Mouse (Mus musculus): ENCODE measurements around the gene Nell1. TPM values are rescaled to one million over a fixed set of nuclear protein-coding genes. Genes with fewer than 3 reads are reported as not detected.

The Nell1 gene
- total RNA-seq, 2 experiments from 2014 or later: 66.0 to 75.2 TPM

DNA sequence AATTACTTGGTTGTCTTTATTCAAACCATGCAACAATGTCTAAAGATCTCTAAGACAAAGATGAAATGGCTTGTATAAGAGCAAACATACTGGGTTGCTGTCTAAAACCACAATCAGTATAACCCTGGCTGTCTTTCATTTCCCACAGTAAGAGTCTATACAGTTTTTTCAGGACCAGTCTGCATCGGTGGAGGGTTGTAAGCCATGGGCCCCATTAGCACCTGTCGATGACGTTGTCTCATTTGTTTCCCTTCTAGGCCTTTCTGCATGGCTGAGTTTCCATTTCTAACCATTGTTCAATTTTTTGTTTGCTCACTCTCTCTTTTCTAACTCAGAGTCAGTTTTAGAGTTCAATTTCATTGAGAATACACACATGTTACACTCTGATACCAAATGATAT, 540.2 kb downstream of the Nell1 start:
- no peak for DNase-seq (ENCODE audit: low spot score in 2 of 2)

GRCm38 (mm10) chr7:50516681-50517080, 542.0 kb downstream of the Nell1 start:
- DNase-seq (ENCODE audit: low spot score in 2 of 2): no peak

GRCm38 (mm10) chr7:50543373-50543772, 568.7 kb downstream of the Nell1 start:
- no peak for DNase-seq (ENCODE audit: low spot score in 2 of 2)

GRCm38 (mm10) chr7:50549572-50549971, 574.9 kb downstream of the Nell1 start:
- peak in 1 of 2 experiments; percentile 14 for DNase-seq (ENCODE audit: low spot score in 2 of 2)

GRCm38 (mm10) chr7:50551426-50551825, 576.8 kb downstream of the Nell1 start:
- DNase-seq (ENCODE audit: low spot score in 2 of 2): no peak

- DNase-seq (ENCODE audit: low spot score in 2 of 2): no peak
These were observed 588.0 kb downstream of the Nell1 start for GRCm38 (mm10) chr7:50562708-50563107.

GRCm38 (mm10) chr7:50573841-50574240, 599.2 kb downstream of the Nell1 start:
- DNase-seq (ENCODE audit: low spot score in 2 of 2): no peak

DNA sequence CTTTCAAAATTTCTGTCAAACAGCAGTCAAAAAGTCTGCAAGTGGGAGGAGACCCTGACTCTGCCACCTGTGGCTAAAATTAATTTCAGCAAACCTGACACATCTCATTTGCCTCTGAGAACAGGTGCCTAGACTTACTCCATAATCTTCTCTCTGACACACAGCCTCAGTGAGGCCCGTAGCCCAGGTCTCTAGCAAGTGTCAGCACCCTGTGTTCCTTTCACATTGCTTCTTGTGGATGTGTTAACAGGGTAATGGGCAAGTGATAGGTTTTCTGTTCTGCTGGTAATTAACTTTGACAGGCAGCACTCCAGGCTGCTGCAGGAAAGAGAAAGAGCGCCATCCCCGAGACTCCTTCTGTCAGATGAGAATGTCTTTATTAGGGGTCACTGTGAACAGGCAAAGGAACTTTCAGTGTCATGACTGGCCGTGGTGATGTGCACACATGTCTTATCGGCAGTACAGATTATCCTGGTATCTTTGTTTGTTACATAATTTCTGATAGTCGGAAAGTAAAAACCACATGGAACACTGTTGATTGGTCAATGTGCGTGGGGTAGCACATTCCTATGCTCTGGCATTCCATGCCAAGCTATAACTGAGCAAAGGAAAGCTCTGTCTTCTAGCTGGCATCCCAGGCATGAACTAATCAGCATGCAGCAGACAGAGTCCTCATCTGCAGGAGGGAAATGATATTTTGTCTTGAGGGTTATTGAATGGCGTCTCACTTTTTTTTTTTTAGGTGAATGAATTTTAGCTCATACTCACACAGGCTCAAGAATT, 614.2 kb downstream of the Nell1 start:
- DNase-seq (ENCODE audit: low spot score in 2 of 2): no peak

- DNase-seq (ENCODE audit: low spot score in 2 of 2): no peak
These were observed 624.2 kb downstream of the Nell1 start, which contains the start of gene 4933405O20Rik for GRCm38 (mm10) chr7:50598890-50599289. Gene 4933405O20Rik, plus strand, starts transcription at chr7:50599190.

DNA sequence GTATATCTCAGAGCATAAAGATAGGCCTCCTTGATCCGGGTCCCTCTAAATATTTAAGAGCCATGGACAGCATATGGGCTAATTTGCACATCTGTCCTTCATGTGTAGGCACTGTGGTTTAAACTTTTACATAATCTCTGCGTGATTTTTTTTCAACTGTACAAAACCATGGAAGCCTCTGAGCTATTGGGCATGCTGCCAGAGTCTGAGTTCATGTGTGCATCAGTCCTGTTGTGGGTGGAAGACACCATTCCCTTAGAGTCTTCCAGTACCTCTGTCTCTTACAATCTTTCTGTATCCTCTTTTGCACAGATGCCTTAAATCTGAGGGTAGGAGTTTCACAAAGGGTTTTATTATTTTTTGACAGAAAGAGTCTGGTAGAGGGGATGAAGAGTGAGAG, 639.4 kb downstream of the Nell1 start:
- no peak for DNase-seq (ENCODE audit: low spot score in 2 of 2)

DNA sequence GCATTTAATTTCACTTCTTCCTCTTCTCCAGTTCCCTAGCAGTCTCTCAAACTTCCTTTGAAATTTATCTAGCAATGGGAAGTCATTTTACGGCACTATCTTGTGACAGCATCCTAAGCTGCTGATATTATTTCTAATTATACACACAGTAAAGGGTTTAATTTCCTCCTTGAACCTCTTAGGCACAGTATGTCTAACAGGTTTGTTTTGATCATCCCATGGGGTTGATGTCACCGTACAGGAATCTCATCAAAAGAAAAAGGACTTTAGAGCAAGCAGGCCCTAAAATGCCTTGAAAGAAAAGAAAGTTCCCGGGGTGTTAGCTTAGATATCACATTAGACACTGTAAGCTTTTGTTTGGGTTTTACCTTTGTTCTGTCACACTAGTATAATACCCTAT, 654.5 kb downstream of the Nell1 start:
- DNase-seq (ENCODE audit: low spot score in 2 of 2): no peak

DNA sequence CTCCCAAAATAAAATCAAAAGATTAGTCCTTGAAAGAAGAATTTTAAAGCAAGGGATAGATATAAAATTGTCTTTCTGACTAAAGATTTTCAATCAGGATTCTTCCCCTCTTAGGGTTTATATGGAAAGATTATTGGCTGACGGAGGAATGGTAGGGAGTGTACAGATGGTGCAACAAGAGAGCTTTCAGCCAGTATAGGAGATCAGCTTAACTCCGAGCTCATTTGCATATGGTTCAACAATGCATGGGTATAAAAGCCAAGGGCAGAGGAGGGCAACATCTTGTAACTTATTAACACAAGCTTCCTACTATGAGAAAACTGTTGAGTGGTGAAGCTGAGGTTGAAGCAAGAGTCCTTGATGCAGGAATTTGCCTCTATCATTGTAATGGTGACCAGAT, 658.5 kb downstream of the Nell1 start:
- DNase-seq (ENCODE audit: low spot score in 2 of 2): no peak

- no peak for DNase-seq (ENCODE audit: low spot score in 2 of 2)
These were observed 697.6 kb downstream of the Nell1 start for GRCm38 (mm10) chr7:50672266-50672665.

GRCm38 (mm10) chr7:50675444-50675843, 700.8 kb downstream of the Nell1 start:
- DNase-seq (ENCODE audit: low spot score in 2 of 2): no peak

DNA sequence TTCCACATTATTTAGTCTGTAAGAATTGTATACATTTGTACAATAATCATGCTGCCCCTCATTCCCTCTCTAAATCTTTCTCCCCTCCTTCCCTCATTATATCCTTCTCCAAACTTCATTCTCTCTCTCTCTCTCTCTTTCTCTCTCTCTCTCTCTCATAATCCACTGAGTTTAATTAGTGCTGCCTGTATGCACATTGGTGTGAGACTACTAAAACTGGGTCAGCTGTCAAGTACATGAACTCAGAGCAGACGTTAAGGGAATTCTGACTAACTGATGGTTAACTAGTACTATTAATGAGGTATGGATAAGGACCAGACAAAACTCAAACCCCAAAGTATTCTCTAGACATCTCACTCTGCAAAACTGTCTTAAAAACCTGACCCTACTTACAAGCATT, 702.8 kb downstream of the Nell1 start:
- DNase-seq (ENCODE audit: low spot score in 2 of 2): no peak

GRCm38 (mm10) chr7:50686337-50686736, 711.7 kb downstream of the Nell1 start:
- no peak for DNase-seq (ENCODE audit: low spot score in 2 of 2)

- DNase-seq (ENCODE audit: low spot score in 2 of 2): no peak
These were observed 750.5 kb downstream of the Nell1 start for GRCm38 (mm10) chr7:50725166-50725565.

DNA sequence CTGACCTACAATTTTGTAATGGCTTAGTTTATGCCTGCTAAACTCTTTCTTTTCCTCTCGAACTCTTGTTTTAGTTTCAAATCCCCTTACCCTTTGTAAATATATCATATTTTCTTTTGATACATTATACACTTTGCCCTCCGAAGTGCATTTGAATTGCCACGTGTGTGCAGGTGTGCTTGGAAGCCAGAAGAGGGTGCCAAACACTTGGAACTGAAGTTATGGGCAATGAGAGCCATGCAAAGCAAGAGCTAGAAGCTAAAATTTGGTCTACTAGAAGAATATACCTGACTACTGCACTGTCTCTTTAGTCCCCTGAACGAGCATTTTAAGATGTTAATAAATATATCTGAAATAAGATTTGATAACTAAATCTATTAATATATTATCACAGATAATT, 756.3 kb downstream of the Nell1 start:
- DNase-seq (ENCODE audit: low spot score in 2 of 2): peak; percentile 17 to 19

DNA sequence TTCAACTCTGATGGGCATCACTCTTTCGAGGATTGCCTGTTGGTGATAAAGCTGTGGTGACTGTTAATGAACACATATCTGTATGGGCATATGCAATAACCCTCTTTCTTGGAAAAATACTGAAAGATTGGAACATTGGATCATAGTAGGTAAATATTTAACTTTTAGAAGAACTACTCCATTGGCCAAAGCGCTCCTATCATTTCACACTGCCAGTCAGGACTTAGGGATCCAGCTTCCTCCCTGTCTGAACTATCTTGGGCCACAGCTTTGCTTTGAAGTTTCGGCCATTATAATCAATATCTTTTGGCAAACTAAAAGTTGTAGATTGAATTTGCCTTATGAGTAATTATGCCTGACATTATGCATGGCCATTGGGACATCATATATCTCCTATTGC, 780.9 kb downstream of the Nell1 start:
- no peak for DNase-seq (ENCODE audit: low spot score in 2 of 2)

DNA sequence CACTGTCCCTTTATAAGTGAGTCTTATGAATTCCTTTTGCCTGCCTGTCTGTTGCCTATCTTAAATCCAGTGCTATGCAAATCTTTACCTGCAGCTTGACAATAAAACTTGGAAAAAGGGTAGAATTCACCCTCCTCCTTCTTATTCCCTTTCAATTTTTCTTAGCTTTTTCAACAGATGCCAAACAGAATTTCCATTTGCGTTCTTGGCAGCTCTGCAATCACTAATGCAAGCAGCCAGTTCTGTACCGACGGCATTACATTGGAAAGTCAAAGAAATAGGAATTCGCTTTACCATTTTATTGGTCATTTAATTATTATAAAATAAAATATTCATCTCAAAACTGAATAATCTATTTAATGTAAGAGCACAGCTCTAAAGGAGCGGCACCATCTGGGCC, 781.7 kb downstream of the Nell1 start:
- DNase-seq (ENCODE audit: low spot score in 2 of 2): no peak

DNA sequence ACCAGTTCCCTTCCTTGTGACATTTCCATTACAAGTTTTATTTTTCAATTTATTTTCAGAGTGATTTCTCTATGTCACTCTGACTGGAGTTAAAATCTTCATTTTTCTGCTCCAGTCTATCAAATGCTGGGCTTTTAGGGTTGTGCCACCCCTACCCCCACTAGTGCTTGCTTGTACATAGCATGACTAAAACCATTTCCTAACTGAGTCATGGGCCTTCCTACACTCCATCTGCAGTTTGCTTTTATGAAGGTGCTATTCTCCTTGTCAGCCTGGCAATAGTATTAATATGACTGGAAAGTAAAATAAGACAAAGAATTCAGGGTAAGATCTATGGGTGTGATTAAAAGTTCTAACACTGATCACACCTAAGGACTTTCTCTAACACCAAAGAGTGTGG, 798.9 kb downstream of the Nell1 start:
- DNase-seq (ENCODE audit: low spot score in 2 of 2): no peak

DNA sequence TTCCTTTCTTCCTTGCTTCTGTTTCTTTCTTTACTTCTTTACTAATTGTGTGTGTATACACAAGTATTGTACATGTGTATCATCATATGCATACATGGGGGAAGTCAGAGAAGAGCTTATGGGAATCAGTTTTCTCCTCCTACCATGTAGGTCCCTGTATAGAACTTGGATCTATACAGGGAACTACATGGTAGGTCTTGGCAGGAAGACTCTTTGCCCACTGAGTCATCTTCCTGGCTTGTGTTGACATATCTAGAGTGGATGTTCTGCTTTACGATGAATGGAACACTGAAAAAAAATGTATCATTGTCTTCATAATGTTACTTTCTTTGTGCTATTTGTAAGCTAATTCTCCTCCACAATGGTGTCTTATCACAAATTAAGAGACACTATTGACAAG, 806.4 kb downstream of the Nell1 start:
- no peak for DNase-seq (ENCODE audit: low spot score in 2 of 2)

GRCm38 (mm10) chr7:50783652-50784051, 809.0 kb downstream of the Nell1 start:
- DNase-seq (ENCODE audit: low spot score in 2 of 2): no peak

Measured in layer of hippocampus, postnatal 10 days (tissue).